Mouse (Mus musculus) forebrain, postnatal 0 days (tissue): ENCODE data around the gene Plekha6. TPM values are rescaled to one million over a fixed set of nuclear protein-coding genes. Genes with fewer than 3 reads are reported as not detected.

ENCODE experiments used
- ATAC-seq: fragments of 200-750 bp; cut with Nextera tagmentation; 2 replicates; pipeline ENCODE4 v1.8.0; 2017; ENCODE audit warnings: mild to moderate bottlenecking, moderate library complexity
- DNase-seq: peaks from one replicate; pipeline ENCODE4 v3.0.0-alpha.2; 2015
- H3K27ac ChIP-seq: fragments of 300-500 bp; sonication (generic); 2 replicates; pipeline ENCODE4 v1.5.1; 2014; ENCODE audit warnings: low read depth, mild to moderate bottlenecking, antibody characterized with exemption, low read length, moderate library complexity, mixed read lengths
- H3K27me3 ChIP-seq: fragments of 300-500 bp; sonication (generic); 2 replicates; pipeline ENCODE4 v1.6.1; 2014; ENCODE audit warnings: mild to moderate bottlenecking, low read length, mixed read lengths; ENCODE audit not compliant: insufficient read depth
- H3K36me3 ChIP-seq: fragments of 300-500 bp; sonication (generic); 2 replicates; pipeline ENCODE4 v1.6.1; 2014; ENCODE audit warnings: mild to moderate bottlenecking, moderate library complexity; ENCODE audit not compliant: insufficient read depth
- H3K4me1 ChIP-seq: fragments of 300-500 bp; sonication (generic); 2 replicates; pipeline ENCODE4 v1.6.1; 2014; ENCODE audit warnings: antibody characterized with exemption; ENCODE audit not compliant: insufficient read depth
- H3K4me2 ChIP-seq: fragments of 300-500 bp; sonication (generic); 2 replicates; pipeline ENCODE4 v1.6.1; 2014; ENCODE audit warnings: low read depth, mild to moderate bottlenecking, moderate library complexity
- H3K4me3 ChIP-seq: fragments of 300-500 bp; sonication (generic); 2 replicates; pipeline ENCODE4 v1.5.1; 2014; ENCODE audit warnings: low read depth, low read length, mixed read lengths
- H3K9ac ChIP-seq: fragments of 300-500 bp; sonication (generic); 2 replicates; pipeline ENCODE4 v1.6.1; 2014; ENCODE audit warnings: mild to moderate bottlenecking
- H3K9me3 ChIP-seq: fragments of 300-500 bp; sonication (generic); 2 replicates; pipeline ENCODE4 v1.6.1; 2016; ENCODE audit warnings: low read length
- CTCF ChIP-seq: sonication (generic); IDR thresholded peaks from 2 replicates; pipeline ENCODE4 v1.5.1; 2016; ENCODE audit warnings: antibody characterized with exemption, control low read depth, low read depth
- WGBS: fragments of 180-500 bp; shearing (Covaris S2); extraction: QIAGEN DNeasy Blood & Tissue Kit; methylation state at CpG from one replicate; pipeline ENCODE4 v1.1.7; 2014; 5-methylcytosine and 5-hydroxymethylcytosine counted together
- polyA plus RNA-seq: library from polyadenylated mRNA; unstranded; fragments of >200 nt; fragmentation: Nextera tagmentation; extraction: Ambion mirVana; gene quantifications from 2 replicates; pipeline ENCODE4 v1.2.1, GENCODE M21; 2015
- total RNA-seq: library from RNA; depleted of rRNA; stranded (reverse); fragments of >200 nt; gene quantifications from 2 replicates; pipeline ENCODE4 v1.2.3, GENCODE M21; 2014; rRNA removed

Plekha6 gene
- total RNA-seq (23.2 and 28.6 TPM in 2 replicates), polyA plus RNA-seq (3.4 and 5.7 TPM in 2 replicates)

- peaks cover 25% of the 10 kb centered on the region for H3K27me3 ChIP-seq
- peaks cover 5% of the 10 kb centered on the region for H3K4me1 ChIP-seq
- no peaks in the 10 kb centered on the region for H3K9me3 ChIP-seq
- no peaks in the 10 kb centered on the region for H3K36me3 ChIP-seq
- ATAC-seq (peak; percentile 66), DNase-seq (no peak)
- no peak within 1 kb of the TSS for H3K27ac ChIP-seq
- H3K4me3 ChIP-seq, result peak within 1 kb of the TSS; percentile 49
- peak; percentile 19; the same call in 1 of the 2 replicates for TF ChIP-seq CTCF
- H3K4me2 ChIP-seq, result peak within 1 kb of the TSS; percentile 98
- peak within 1 kb of the TSS; percentile 46 for H3K9ac ChIP-seq
- 3% methylated on average over 64 of the region's 68 CpGs for WGBS
Measured at GRCm38 (mm10) chr1:133163820-133164431, at the start of gene Plekha6. Gene Plekha6 (plus strand): TSS chr1:133164210.

GRCm38 (mm10) chr1:133116108-133116507, 47.9 kb upstream of the Plekha6 start:
- H3K9me3 ChIP-seq, result no peaks in the 10 kb centered on the region
- no peaks in the 10 kb centered on the region for H3K4me1 ChIP-seq
- no peak overlapping the region for H3K27ac ChIP-seq
- H3K4me2 ChIP-seq, result no peak overlapping the region
- H3K4me3 ChIP-seq, result no peak overlapping the region
- ATAC-seq (no peak), DNase-seq (no peak)
- no peaks in the 10 kb centered on the region for H3K36me3 ChIP-seq
- WGBS, result 91% methylated on average over 4 of the region's 4 CpGs
- no peaks in the 10 kb centered on the region for H3K27me3 ChIP-seq
- no peak; the same call in 1 of the 2 replicates for TF ChIP-seq CTCF
- H3K9ac ChIP-seq, result no peak overlapping the region

GRCm38 (mm10) chr1:133118127-133118526, 45.9 kb upstream of the Plekha6 start:
- 86% methylated on average over 5 of the region's 5 CpGs for WGBS
- no peak overlapping the region for H3K27ac ChIP-seq
- H3K4me1 ChIP-seq, result no peaks in the 10 kb centered on the region
- H3K9ac ChIP-seq, result no peak overlapping the region
- TF ChIP-seq CTCF, result no peak
- H3K9me3 ChIP-seq, result no peaks in the 10 kb centered on the region
- no peak overlapping the region for H3K4me2 ChIP-seq
- DNase-seq (no peak), ATAC-seq (no peak)
- H3K36me3 ChIP-seq, result no peaks in the 10 kb centered on the region
- no peaks in the 10 kb centered on the region for H3K27me3 ChIP-seq
- no peak overlapping the region for H3K4me3 ChIP-seq

GRCm38 (mm10) chr1:133118844-133119243, 45.2 kb upstream of the Plekha6 start:
- H3K36me3 ChIP-seq, result no peaks in the 10 kb centered on the region
- H3K9ac ChIP-seq, result no peak overlapping the region
- no peak for TF ChIP-seq CTCF
- DNase-seq, result no peak
- ATAC-seq, result no peak
- 93% methylated on average over 3 of the region's 3 CpGs for WGBS
- no peaks in the 10 kb centered on the region for H3K9me3 ChIP-seq
- no peaks in the 10 kb centered on the region for H3K27me3 ChIP-seq
- no peak overlapping the region for H3K27ac ChIP-seq
- H3K4me2 ChIP-seq, result no peak overlapping the region
- H3K4me1 ChIP-seq, result no peaks in the 10 kb centered on the region
- H3K4me3 ChIP-seq, result no peak overlapping the region

GRCm38 (mm10) chr1:133119931-133120712, 43.9 kb upstream of the Plekha6 start:
- 64% methylated on average over 7 of the region's 7 CpGs for WGBS

GRCm38 (mm10) chr1:133121246-133121645, 42.8 kb upstream of the Plekha6 start:
- Histone ChIP-seq H3K36me3 (no peaks in the 10 kb centered on the region), H3K4me1 (no peaks in the 10 kb centered on the region), H3K27me3 (no peaks in the 10 kb centered on the region), H3K9me3 (no peaks in the 10 kb centered on the region), H3K4me3 (no peak overlapping the region), H3K4me2 (no peak overlapping the region), H3K9ac (no peak overlapping the region), H3K27ac (no peak overlapping the region)
- ATAC-seq, result no peak
- no peak for DNase-seq
- WGBS, result 69% methylated on average over 6 of the region's 6 CpGs
- TF ChIP-seq CTCF, result no peak

More at GRCm38 (mm10) chr1:133119931-133120712, 43.9 kb upstream of the Plekha6 start:
- DNase-seq (no peak), ATAC-seq (no peak)
- H3K27ac ChIP-seq, result no peak overlapping the region
- H3K27me3 ChIP-seq, result no peaks in the 10 kb centered on the region
- no peak for TF ChIP-seq CTCF
- no peak overlapping the region for H3K4me3 ChIP-seq
- no peaks in the 10 kb centered on the region for H3K36me3 ChIP-seq
- H3K9me3 ChIP-seq, result no peaks in the 10 kb centered on the region
- H3K4me2 ChIP-seq, result no peak overlapping the region
- H3K9ac ChIP-seq, result no peak overlapping the region
- H3K4me1 ChIP-seq, result no peaks in the 10 kb centered on the region

GRCm38 (mm10) chr1:133124137-133124536, 39.9 kb upstream of the Plekha6 start:
- no peak for ATAC-seq
- H3K27me3 ChIP-seq, result no peaks in the 10 kb centered on the region
- H3K9me3 ChIP-seq, result no peaks in the 10 kb centered on the region
- H3K27ac ChIP-seq, result no peak overlapping the region
- H3K4me1 ChIP-seq, result no peaks in the 10 kb centered on the region
- 82% methylated on average over 6 of the region's 6 CpGs for WGBS
- no peaks in the 10 kb centered on the region for H3K36me3 ChIP-seq
- no peak overlapping the region for H3K4me3 ChIP-seq
- no peak for DNase-seq
- H3K4me2 ChIP-seq, result no peak overlapping the region
- no peak overlapping the region for H3K9ac ChIP-seq
- TF ChIP-seq CTCF, result no peak
